Mouse (Mus musculus): ENCODE data around the gene Peg3.

DNA sequence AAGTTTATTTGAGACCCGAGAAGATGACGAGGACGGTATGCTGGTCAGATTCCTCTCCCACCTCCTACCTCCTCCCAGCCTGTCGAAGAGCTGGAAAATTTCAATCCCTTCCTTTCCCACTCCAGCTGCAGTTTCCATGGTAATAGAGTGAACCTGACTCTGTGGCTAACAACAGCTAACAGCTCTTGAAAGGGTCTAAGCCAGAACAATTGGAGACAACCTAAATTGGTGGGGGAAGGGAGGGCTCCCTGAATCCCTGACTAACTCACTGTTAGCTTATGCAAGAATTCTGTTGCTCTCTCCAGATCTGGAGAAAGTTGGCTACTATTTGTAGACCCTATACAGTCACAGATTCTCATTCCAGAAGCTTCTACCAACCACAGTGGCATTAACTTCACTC is 23.2 kb upstream of the Peg3 start:
- TF ChIP-seq EP300 (IDR thresholded peaks at IDR 0.05; ENCODE audit: low read depth) (no peak), CTCF (IDR thresholded peaks at IDR 0.05; ENCODE audit: low read depth) (no peak)
